Mouse (Mus musculus): ENCODE measurements at regions not wholly inside any gene's neighbourhood (a gene's known extent, or its start where the extent isn't known, plus 50 kb on each side); places are given as distances from the start of the nearest gene placed in this dataset.

DNA sequence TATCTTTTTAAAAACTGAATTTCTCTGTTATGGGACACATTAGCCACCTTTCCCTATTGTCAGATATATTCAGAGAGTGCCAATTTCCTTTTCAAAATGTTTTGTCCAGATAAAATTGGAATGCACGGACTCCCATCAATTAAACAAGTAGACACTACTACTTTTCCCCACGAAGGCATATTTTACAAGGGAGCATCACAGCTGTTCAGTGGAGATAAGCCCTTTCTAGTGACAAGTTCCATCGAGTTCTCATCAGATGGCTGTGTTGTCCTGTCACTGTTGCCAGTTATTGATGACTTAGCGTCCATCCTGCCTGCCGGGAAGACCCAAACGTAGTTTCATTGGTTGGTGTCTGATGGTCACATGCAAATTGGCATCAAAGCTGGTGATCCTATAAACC is 461.2 kb upstream of the Got2 start:
- DNase-seq (ENCODE audit: low read depth, low spot score): no peak

DNA sequence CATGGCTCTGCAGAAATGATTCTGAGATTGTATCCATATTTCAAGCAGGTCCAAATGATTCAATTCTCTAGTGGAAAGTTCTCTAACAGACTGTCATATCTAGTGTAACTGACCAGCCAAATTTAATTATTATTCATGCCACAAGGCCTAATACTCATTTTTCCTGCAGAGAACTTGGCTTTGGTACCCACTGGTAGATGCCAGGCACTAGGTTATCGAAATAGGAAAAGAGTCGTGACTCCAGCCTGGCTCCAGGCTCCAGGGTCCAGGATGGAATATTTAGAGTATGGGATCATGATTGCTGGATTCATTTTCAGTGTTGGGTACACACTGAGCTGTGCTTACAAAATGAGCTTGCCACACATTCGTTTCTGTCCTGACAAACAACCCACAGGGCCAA is 452.4 kb upstream of the Got2 start:
- no peak for DNase-seq (ENCODE audit: low read depth, low spot score)

DNA sequence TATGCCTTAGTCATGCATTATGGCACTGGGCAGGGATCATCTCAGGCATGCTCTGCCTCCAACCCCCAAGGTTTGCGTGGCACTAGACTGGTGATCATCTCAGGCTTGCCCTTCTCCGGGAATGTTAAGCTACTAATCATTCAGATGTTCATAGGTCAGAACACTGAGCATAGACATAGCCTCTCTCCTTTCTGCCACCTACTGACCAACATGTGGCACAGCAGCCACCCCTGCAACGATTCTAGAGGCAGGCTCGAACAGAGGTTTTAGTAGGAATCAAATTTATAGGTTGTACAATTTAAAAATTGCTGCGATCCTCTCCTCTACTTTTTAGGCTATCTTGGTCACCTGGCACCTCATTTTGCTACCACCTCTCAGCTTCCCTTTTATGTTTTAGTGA is 430.0 kb upstream of the Got2 start:
- DNase-seq (ENCODE audit: low read depth, low spot score): no peak

DNA sequence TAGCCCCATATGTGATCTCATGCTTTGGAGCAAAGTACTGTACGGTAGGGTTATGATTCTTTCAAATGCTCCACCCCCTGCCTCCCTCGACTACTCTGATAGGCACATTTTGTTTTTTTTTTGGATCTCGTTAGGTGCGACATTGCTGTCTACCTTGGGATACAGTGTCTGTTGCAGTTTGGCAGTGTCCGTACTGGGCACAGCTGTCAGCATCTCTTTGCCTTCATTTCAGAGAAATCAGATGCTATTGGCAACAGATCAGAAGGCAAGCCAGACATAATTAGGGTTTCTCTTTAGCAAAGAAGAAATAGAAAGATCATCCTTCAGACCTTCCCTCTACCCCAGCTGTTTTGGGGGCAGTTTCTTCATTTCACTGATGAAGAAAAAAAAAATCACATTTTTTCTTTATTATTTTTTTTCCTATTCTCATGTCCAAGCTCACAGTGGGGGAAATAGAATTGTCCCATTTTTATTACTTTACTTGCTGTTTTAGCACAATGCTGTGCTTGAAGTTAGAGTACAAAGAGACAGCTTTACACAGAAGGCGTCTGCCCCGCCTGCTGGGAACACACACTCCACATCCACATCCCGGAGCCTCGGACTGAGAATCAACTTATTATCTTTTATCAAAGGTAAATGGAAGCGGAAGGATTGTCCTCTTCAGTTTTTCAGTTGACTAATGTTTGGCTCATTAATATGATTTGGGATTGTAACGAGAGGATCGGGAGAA is 420.8 kb upstream of the Got2 start:
- DNase-seq (ENCODE audit: low read depth, low spot score): no peak

DNA sequence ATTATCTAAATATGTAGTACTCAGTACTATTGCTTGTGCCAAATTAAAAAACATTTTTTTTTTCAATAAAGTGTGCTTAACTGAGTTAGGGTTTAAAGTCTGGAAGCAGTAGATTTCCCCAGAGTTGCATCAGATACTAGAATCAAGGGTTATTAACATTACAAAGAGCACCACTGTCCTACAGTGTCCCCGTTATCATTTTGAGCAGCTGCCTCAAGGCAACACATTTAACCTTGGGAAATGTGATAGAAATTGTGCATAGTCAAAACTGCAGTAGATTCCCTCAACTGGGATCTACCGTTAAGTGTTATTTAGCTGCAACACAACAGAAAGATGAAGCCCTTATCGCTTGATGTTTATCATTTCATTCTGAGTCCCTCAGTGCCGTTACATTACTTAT is 408.3 kb upstream of the Got2 start:
- DNase-seq (ENCODE audit: low read depth, low spot score): no peak

DNA sequence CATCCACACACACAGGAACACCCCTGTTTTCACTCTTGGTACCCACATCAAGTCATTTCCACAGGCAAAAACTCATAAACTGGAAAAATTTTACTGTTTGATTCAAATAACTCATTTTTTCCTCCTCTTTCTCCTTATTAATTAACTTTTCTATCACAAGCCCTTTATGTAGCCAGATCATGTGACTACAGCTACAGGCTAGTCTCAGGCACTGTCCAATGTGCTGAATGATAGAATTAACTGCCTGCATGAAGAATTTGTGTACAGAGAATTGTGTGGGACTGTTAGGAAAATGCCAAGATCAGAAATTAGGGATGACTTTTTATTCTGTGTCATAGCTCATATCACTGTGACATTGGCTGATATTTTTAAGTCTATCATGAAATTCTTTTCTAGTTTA is 402.4 kb upstream of the Got2 start:
- no peak for DNase-seq (ENCODE audit: low read depth, low spot score)

DNA sequence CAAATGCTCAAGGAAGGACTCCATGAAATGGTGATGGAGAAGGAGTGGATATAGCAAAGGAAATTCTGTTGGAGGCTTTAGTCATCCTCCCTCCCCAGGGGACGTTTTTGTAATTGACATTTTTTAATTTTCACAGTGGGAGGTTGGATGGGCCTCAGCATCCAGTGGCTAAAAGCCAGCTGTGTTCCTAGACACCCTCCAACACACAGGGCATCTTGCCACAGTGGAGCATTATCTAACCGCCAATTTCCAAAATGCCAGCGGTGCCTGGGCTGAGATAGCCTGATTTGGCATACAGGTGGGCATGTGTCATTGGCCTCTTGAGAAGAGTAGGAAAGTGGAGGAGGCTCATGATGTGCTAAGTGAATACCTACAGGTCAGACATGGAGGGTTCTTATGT is 401.2 kb upstream of the Got2 start:
- no peak for DNase-seq (ENCODE audit: low read depth, low spot score)

DNA sequence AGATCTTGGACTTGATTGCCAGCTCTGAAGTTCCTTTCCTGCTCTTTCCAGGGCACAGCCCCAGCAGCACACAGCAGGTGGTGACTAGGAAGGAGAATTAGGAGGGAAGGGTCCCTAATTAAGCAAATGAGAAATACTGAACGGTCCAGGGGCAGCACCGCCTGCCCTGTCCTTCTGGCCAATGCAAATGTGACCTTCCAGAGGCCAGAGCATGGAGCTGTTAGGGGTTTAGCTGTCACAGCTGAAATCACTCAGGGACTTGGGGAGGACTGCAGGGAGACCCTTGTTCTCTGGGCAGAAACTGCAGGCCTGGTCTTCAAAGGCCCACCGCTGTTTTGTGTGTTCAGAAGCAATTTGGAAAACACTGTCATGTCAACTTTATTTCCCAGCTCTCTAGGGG is 400.2 kb upstream of the Got2 start:
- DNase-seq (ENCODE audit: low read depth, low spot score): no peak

DNA sequence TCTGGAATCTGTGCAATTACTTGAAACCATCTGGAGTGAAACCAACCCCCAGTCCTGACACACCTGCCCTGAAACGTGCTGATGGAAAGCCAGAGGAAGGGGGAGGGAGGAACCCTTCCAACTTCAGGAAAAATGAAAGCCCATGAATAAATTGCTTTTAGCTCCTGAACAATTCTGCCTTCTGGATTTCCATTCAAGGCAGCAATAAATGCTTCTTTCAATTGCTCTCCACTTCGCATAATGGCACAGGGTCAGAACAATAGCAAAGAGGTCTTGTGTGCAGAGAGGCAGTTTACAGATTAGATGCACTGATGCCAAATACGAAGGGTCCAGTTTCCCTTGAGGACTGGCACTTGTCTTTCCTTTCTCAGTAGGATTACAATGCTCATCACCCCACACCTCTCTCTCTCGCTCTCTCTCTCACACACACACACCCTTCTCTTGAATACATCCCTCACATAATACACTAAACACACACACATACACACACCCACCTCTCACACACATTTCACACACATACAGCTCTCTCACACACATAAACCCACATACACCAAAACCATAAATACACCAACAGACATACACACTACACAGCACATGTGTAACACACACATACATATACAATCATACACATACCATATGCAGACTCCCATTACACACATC is 389.3 kb upstream of the Got2 start:
- no peak for DNase-seq (ENCODE audit: low read depth, low spot score)

DNA sequence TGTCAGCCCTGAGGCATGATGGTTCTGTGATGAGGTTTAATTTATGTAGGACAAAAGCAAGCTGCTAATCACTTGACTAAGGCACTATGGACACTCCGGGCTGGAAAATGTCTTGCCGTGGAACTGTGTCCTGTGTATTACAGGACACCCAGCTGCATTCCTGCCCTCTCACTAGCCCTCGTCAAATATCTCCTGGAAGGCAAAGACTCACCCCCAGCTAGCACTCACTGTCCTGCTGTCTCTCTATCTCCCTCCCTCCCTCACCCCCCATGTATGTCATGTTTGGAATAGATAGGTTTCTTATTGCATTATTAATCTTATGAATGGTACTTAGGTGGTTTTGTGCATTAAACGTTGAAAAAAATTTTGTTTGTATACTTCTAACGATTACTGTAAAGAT is 388.7 kb upstream of the Got2 start:
- DNase-seq (ENCODE audit: low read depth, low spot score): no peak

DNA sequence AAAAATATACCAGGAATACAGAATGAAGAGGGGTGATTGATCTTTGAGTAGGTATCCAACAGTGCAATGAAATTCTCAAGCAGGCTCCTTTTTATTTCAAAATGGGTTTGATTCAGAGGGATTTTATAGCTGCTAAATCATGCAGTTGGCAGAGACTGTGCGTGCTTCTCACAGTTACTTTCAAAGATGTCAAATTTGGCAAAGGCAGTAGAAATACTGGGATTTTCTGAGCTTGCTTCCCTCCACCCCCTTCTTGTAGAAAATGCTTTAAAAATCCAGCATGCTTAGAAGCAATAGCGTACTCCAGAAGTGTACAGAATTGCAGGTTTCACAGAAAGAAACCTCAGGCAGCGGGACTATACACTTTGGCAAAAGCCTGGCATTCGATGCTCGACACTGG is 367.9 kb upstream of the Got2 start:
- peak; percentile 74 for DNase-seq (ENCODE audit: low read depth, low spot score)

DNA sequence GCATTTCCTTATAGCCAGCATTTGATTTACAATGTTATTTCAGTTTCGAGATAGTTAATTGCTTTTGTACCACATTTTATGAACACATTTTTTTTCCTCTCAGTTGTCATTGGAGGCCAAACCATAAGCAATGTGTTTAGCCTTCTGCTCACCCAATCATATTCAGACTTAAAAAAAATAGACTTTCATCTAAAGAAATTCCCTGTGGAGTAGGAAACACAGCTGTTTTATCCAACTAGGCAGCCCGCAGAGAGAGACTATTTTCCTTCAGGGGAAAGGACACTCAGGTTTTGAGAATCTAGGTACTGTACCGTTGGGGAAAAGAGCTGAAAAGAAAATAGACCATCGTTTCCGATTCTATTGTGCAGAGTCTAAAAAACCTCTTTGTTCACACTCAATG is 367.5 kb upstream of the Got2 start:
- peak; percentile 11 for DNase-seq (ENCODE audit: low read depth, low spot score)

DNA sequence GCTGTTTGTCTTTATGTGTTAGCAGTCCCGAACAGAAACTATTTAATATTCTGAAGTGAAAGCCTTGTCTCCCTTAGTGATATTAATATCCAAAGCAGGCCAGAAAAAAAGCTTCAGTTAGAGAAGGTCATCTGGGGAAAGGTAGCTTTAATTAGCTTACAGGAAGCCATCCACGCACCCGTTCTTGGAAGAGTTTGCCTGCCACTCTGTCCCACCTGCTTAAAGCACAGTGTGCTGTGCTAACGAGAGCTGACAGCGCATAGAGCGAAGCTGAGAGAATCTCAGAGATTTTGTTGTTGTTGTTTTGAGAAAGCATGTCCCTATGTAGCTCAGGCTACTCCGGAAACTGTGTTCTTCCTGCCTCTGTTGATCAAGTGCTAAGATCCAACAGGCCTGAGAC is 357.7 kb upstream of the Got2 start:
- peak; percentile 16 for DNase-seq (ENCODE audit: low read depth, low spot score)

DNA sequence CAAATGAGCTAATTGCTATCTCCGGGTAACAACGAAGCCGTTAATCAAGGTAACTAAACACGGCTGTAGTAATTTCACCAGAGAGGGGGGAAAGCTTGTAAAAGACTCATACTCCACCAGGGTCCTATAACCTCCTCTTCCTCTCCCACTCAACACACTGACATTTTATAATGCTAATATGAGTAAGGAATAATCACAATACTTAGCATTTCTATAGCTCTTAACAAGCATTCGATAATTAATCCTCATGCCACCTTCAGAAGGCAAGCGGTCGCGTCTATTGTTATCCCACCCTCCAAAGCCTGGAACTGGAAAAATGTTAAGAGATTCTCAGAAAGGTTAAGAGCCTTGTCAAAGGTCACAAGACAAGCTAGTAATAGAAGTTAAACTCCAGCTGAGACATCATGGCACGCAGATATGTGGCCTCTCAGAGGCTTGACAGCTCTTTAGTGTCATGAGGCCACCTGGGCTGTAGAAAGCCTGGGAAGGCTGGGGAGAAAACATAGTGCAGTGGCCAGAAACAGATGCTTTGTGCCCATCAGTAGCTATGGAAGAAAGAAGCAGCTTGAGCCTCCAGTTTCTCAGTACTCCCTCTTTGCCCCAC is 356.3 kb upstream of the Got2 start:
- no peak for DNase-seq (ENCODE audit: low read depth, low spot score)

DNA sequence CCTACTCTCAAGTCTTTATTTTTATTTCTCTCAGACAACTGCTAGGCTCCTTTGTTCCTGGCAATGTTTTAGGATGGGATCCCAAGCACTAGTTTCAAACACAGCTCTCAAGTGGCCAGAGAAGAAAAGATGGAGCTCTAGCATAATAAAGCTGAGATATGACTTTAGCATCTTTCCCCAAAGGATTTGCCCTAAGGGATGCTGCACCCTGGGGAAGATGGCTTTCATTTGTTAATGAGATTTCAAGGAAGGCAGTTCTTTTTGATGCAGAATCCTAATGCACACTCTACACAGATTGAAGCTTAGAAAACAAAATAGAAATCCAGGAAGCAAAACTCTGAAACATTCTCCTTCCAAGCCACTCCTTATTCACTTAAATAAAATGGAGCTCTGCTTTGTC is 350.1 kb upstream of the Got2 start:
- DNase-seq (ENCODE audit: low read depth, low spot score): no peak

DNA sequence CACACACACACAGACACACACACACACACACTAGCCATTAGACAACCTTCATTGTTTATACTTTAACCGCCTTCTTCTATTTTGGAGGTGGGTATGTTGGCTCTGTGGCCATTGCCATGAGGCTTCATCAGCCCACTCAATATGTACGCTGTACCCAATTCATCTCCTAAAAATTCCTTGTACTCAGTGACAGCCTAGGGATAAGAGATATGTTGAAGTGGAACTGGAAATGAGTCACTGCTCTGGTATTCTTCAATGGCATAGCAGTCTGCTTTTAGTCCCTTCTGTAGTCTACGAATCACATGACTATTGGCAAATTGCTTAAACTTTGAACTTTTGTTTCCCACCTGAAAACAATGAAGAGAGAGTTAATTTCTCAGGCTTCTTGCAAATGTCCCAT is 349.6 kb upstream of the Got2 start:
- no peak for DNase-seq (ENCODE audit: low read depth, low spot score)

DNA sequence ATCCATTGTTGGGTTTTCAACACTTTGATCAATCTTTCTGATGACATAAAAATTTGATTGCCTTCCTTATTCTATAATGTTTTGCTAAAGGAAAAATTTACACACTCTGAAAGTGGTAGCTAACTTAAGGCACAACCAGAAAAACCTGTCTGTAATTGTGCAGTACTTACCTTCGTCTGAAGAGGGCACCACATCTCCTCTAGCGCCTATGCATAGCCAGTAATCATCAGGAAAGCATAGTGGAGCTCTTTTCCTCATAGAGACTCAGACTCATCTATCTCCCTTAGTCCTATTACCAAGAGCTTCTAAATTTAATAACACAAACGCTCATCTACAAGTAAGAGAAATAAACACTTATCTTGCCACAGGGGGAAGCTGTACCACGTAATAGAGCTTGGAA is 342.1 kb upstream of the Got2 start:
- peak; percentile 26 for DNase-seq (ENCODE audit: low read depth, low spot score)

Measured in telencephalon, adult 2 months (tissue).